9 mouse cellular contexts compared by ENCODE assay signal in genomic region chr5:137599600-137599999, GRCm38 (mm10). TPM values are rescaled to one million over a fixed set of nuclear protein-coding genes. Genes with fewer than 3 reads are reported as not detected.
DNase-seq lines count a peak whose midpoint lies in the region; ATAC-seq and TF ChIP-seq lines count a peak whose summit lies in the region.
"Had no signal": no experiment of that assay in that cellular context is flagged by ENCODE, and none has a peak within 500 bp of the region (broad histone marks: within the 10 kb centered on the region; RNA-seq: fewer than 3 reads in every experiment).

No protein-coding gene starts in this region.

- intact Hi-C loops in heart, adult 2 months (cut with DNase I) = no loop called here
- intact Hi-C loops in left cerebral cortex, postnatal 10 days (cut with DNase I) = no loop called here

- H3K9ac ChIP-seq in heart, adult 2 months (ENCODE audit: low read depth, low read length) = peak overlapping the region; percentile 82
- H3K9ac ChIP-seq in heart, embryonic 16.5 days (ENCODE audit: low read length) = peak overlapping the region; percentile 96
- peak overlapping the region; percentile 91 for H3K9ac ChIP-seq in liver, embryonic 16.5 days (ENCODE audit: low read depth, low read length)

- peaks cover 9% of the 10 kb centered on the region for H3K4me1 ChIP-seq in heart, adult 2 months (ENCODE audit: control insufficient read depth, insufficient read depth, low read length)
- H3K4me1 ChIP-seq in E14TG2a.4 (replicated peaks; ENCODE audit: low read depth, low read length) = peaks cover 65% of the 10 kb centered on the region
- H3K4me1 ChIP-seq in heart, embryonic 16.5 days (ENCODE audit: control insufficient read depth, insufficient read depth, low read length) = peaks cover 20% of the 10 kb centered on the region
- H3K4me1 ChIP-seq in liver, embryonic 16.5 days (ENCODE audit: control insufficient read depth, low read depth, low read length) = peaks cover 34% of the 10 kb centered on the region

- TF ChIP-seq EP300 in heart, adult 2 months (IDR thresholded peaks at IDR 0.05; ENCODE audit: insufficient read depth, low read depth, low read length) = no peak

- no peaks in the 10 kb centered on the region for H3K27me3 ChIP-seq in heart, adult 2 months (ENCODE audit: control insufficient read depth, insufficient read depth, low read length)
- H3K27me3 ChIP-seq in E14TG2a.4 (ENCODE audit: insufficient read depth, low read length) = no peaks in the 10 kb centered on the region
- H3K27me3 ChIP-seq in heart, embryonic 16.5 days (ENCODE audit: control insufficient read depth, insufficient read depth, low read length) = no peaks in the 10 kb centered on the region
- no peaks in the 10 kb centered on the region for H3K27me3 ChIP-seq in liver, embryonic 16.5 days (ENCODE audit: control insufficient read depth, insufficient read depth, low read depth, low read length)
- H3K27me3 ChIP-seq: Patski had no signal

- ATAC-seq in heart, embryonic 16.5 days (replicated peaks; ENCODE audit: extremely low read depth, insufficient read depth, low FRiP score) = no peak
- ATAC-seq in liver, embryonic 16.5 days (ENCODE audit: low read depth) = no peak

- H3K27ac ChIP-seq in heart, adult 2 months = peak overlapping the region; percentile 99; the same call in 1 of the 2 replicates
- H3K27ac ChIP-seq in heart, embryonic 16.5 days (ENCODE audit: low read length) = 0 out of 2 replicates have a peak overlapping the region, but pooled peaks have one; percentile 15
- H3K27ac ChIP-seq in liver, embryonic 16.5 days (ENCODE audit: low read length) = peak overlapping the region; percentile 91

- H3K9me3 ChIP-seq in E14TG2a.4 (ENCODE audit: low read length) = no peaks in the 10 kb centered on the region
- H3K9me3 ChIP-seq in heart, embryonic 16.5 days (replicated peaks; ENCODE audit: control insufficient read depth, low read length) = no peaks in the 10 kb centered on the region
- no peaks in the 10 kb centered on the region for H3K9me3 ChIP-seq in liver, embryonic 16.5 days (replicated peaks; ENCODE audit: control insufficient read depth, low read length)

- H3K4me3 ChIP-seq in heart, adult 2 months = peak overlapping the region; percentile 60
- peak overlapping the region; percentile 90 for H3K4me3 ChIP-seq in E14TG2a.4 (replicated peaks; ENCODE audit: low read length)
- peak overlapping the region; percentile 74 for H3K4me3 ChIP-seq in heart, embryonic 16.5 days (ENCODE audit: low read length)
- H3K4me3 ChIP-seq in liver, embryonic 16.5 days (ENCODE audit: low read depth, low read length) = peak overlapping the region; percentile 81

- 42% methylated on average over 9 of the region's 9 CpGs for WGBS in heart, adult 2 months
- 56% methylated on average over 9 of the region's 9 CpGs for WGBS in heart, embryonic 16.5 days
- 21% methylated on average over 9 of the region's 9 CpGs for WGBS in liver, embryonic 16.5 days (ENCODE audit: insufficient replicate concordance)

- no peak for TF ChIP-seq CTCF in heart, adult 2 months (IDR thresholded peaks at IDR 0.05)
- no peak for TF ChIP-seq CTCF in E14TG2a.4 (conservative IDR thresholded peaks at IDR 0.05; ENCODE audit: low read length)

- no peaks in the 10 kb centered on the region for H3K36me3 ChIP-seq in heart, adult 2 months (ENCODE audit: control insufficient read depth, insufficient read depth, low read length)
- H3K36me3 ChIP-seq in E14TG2a.4 (ENCODE audit: insufficient read depth, low read length) = peaks cover 27% of the 10 kb centered on the region
- H3K36me3 ChIP-seq in heart, embryonic 16.5 days (ENCODE audit: control insufficient read depth, insufficient read depth) = peaks cover 5% of the 10 kb centered on the region; the same call in 1 of the 2 replicates
- H3K36me3 ChIP-seq in liver, embryonic 16.5 days (ENCODE audit: control insufficient read depth, insufficient read depth) = no peaks in the 10 kb centered on the region

- peak overlapping the region; percentile 100 for H3K4me2 ChIP-seq in heart, embryonic 16.5 days (ENCODE audit: low read depth, low read length)
- peak overlapping the region; percentile 99 for H3K4me2 ChIP-seq in liver, embryonic 16.5 days (ENCODE audit: low read depth, low read length)

- no peak for DNase-seq in heart, adult 2 months
- DNase-seq in heart, adult 9 months (ENCODE audit: low spot score in 2 of 2) = no peak
- DNase-seq in ovary, postnatal 14 days (ENCODE audit: low spot score) = no peak
- DNase-seq in left cerebral cortex, postnatal 10 days (ENCODE audit: extremely low spot score in 1 of 2, low spot score in 2 of 2) = no peak
- no peak for DNase-seq in embryo, embryonic 10 days (ENCODE audit: low spot score)

- H3K79me2 ChIP-seq in heart, adult 2 months (replicated peaks; ENCODE audit: control insufficient read depth, insufficient read depth, low read length) = no peaks in the 10 kb centered on the region; the same call in 1 of the 2 replicates

- TF ChIP-seq POLR2A in heart, adult 2 months (IDR thresholded peaks at IDR 0.05; ENCODE audit: insufficient read depth, low read depth, low read length) = no peak

RNA-seq across cellular contexts. Expression of gene Mospd3, which starts 1.3 kb away (rescaled TPM):
- total RNA-seq in heart, adult 2 months (2021) = 10 to 100 TPM; 10.7 to 16.3 TPM
- 20.7 and 32.3 TPM in 2 replicates for polyA plus RNA-seq in heart, adult 2 months (2012; rRNA removed)
- polyA plus RNA-seq in heart, embryonic 16.5 days (2015; fragmentation: Nextera tagmentation; extraction: Ambion mirVana) = 21.8 and 25.0 TPM in 2 replicates
- 21.3 and 23.1 TPM in 2 replicates for polyA plus RNA-seq in liver, embryonic 16.5 days (2015; fragmentation: Nextera tagmentation; extraction: Ambion mirVana)
- 10 to 100 TPM; 38.8 to 43.1 TPM for total RNA-seq in left cerebral cortex, postnatal 10 days (2021)

RNA-seq across cellular contexts. Expression of gene Pcolce, which starts 14.0 kb away (rescaled TPM):
- 10 to 100 TPM; 35.9 to 50.8 TPM for total RNA-seq in heart, adult 2 months (2021)
- polyA plus RNA-seq in heart, adult 2 months (2012; rRNA removed) = 87.0 and 109 TPM in 2 replicates
- 121 and 129 TPM in 2 replicates for polyA plus RNA-seq in heart, embryonic 16.5 days (2015; fragmentation: Nextera tagmentation; extraction: Ambion mirVana)
- 15.0 and 21.5 TPM in 2 replicates for polyA plus RNA-seq in liver, embryonic 16.5 days (2015; fragmentation: Nextera tagmentation; extraction: Ambion mirVana)
- total RNA-seq in left cerebral cortex, postnatal 10 days (2021) = 10 to 100 TPM; 11.4 to 12.3 TPM

RNA-seq across cellular contexts. Expression of gene Fbxo24, which starts 29.2 kb away (rescaled TPM):
- total RNA-seq in heart, adult 2 months (2021) = under 1 TPM; 0.13 to 0.34 TPM
- polyA plus RNA-seq in heart, adult 2 months (2012; rRNA removed) = 0.29 and 0.35 TPM in 2 replicates
- 0.12 and 0.39 TPM in 2 replicates for polyA plus RNA-seq in heart, embryonic 16.5 days (2015; fragmentation: Nextera tagmentation; extraction: Ambion mirVana)
- polyA plus RNA-seq in liver, embryonic 16.5 days (2015; fragmentation: Nextera tagmentation; extraction: Ambion mirVana) = 0.07 and 0.13 TPM in 2 replicates
- total RNA-seq in left cerebral cortex, postnatal 10 days (2021) = under 1 TPM; 0.19 to 0.26 TPM

RNA-seq across cellular contexts. Expression of gene Lrch4, which starts 29.3 kb away (rescaled TPM):
- 10 to 100 TPM; 17.1 to 20.0 TPM for total RNA-seq in heart, adult 2 months (2021)
- 24.8 and 29.1 TPM in 2 replicates for polyA plus RNA-seq in heart, adult 2 months (2012; rRNA removed)
- 24.8 and 31.1 TPM in 2 replicates for polyA plus RNA-seq in heart, embryonic 16.5 days (2015; fragmentation: Nextera tagmentation; extraction: Ambion mirVana)
- 25.1 and 26.8 TPM in 2 replicates for polyA plus RNA-seq in liver, embryonic 16.5 days (2015; fragmentation: Nextera tagmentation; extraction: Ambion mirVana)
- 10 to 100 TPM; 15.1 to 15.6 TPM for total RNA-seq in left cerebral cortex, postnatal 10 days (2021)

RNA-seq across cellular contexts. Expression of gene Gm20605, which starts 29.4 kb away (rescaled TPM):
- total RNA-seq in heart, adult 2 months (2021) = 1 to 10 TPM; 2.8 to 4.3 TPM
- 7.3 and 9.5 TPM in 2 replicates for polyA plus RNA-seq in heart, adult 2 months (2012; rRNA removed)
- 9.1 and 12.5 TPM in 2 replicates for polyA plus RNA-seq in heart, embryonic 16.5 days (2015; fragmentation: Nextera tagmentation; extraction: Ambion mirVana)
- polyA plus RNA-seq in liver, embryonic 16.5 days (2015; fragmentation: Nextera tagmentation; extraction: Ambion mirVana) = 5.2 and 6.1 TPM in 2 replicates
- total RNA-seq in left cerebral cortex, postnatal 10 days (2021) = 1 to 10 TPM; 4.4 to 5.6 TPM

Comparison
In these comparisons a context has a peak if more than half of its experiments do, and no peak if none do; other contexts are left out.
1. H3K27ac ChIP-seq: peak in every context shown above with its lines; median percentile 99 in heart, adult 2 months; 91 in liver, embryonic 16.5 days; 15 in heart, embryonic 16.5 days.